Mouse (Mus musculus): ENCODE measurements at regions not wholly inside any gene's neighbourhood (a gene's known extent, or its start where the extent isn't known, plus 50 kb on each side); places are given as distances from the start of the nearest gene placed in this dataset.

DNA sequence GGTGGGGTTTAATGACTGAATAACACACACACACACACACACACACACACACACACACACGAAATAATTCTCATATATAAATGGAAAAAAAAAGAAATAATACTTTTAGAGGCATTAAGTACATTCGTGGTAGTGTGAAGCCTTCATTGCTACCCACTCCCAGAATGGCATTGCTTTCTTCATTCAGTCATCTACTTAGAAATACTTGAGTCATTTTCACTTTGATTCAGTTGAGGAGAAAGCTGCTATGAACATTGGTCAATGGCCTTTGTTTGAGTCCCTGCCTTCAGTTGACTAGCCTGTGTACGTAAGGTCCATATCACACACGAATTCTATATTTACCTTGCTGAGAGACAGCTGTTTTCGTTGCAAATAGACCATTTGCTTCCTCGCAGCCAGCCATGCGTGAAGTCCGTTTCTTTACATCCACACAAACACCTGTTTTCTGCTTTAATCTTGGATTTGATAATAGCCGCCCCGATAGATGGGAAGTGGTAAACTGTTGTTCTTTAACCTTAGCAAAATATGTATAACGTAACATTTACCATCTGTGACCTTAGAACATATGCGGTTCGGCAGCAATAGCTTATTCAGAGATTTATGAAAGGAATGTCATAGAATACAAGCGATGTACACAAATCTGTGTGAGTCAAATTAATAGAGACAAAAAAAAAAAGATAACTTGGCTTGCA, 72.3 kb upstream of the Cpm start:
- Histone ChIP-seq H3K27ac (ENCODE audit: low read depth, low read length) (no peak overlapping the region), H3K36me3 (ENCODE audit: control insufficient read depth, insufficient read depth, low read length) (no peaks in the 10 kb centered on the region), H3K27me3 (ENCODE audit: control insufficient read depth, insufficient read depth, low read length) (no peaks in the 10 kb centered on the region), H3K4me1 (ENCODE audit: control insufficient read depth, insufficient read depth, low read length) (no peaks in the 10 kb centered on the region), H3K9ac (replicated peaks; ENCODE audit: low read depth, low read length) (no peak overlapping the region), H3K9me3 (ENCODE audit: control insufficient read depth, low read length) (no peaks in the 10 kb centered on the region), H3K4me3 (ENCODE audit: low read depth, low read length) (no peak overlapping the region), H3K4me2 (ENCODE audit: low read depth, low read length) (no peak overlapping the region)
- 85% methylated on average over 14 of the region's 14 CpGs for WGBS
- ATAC-seq (ENCODE audit: low read depth): no peak

DNA sequence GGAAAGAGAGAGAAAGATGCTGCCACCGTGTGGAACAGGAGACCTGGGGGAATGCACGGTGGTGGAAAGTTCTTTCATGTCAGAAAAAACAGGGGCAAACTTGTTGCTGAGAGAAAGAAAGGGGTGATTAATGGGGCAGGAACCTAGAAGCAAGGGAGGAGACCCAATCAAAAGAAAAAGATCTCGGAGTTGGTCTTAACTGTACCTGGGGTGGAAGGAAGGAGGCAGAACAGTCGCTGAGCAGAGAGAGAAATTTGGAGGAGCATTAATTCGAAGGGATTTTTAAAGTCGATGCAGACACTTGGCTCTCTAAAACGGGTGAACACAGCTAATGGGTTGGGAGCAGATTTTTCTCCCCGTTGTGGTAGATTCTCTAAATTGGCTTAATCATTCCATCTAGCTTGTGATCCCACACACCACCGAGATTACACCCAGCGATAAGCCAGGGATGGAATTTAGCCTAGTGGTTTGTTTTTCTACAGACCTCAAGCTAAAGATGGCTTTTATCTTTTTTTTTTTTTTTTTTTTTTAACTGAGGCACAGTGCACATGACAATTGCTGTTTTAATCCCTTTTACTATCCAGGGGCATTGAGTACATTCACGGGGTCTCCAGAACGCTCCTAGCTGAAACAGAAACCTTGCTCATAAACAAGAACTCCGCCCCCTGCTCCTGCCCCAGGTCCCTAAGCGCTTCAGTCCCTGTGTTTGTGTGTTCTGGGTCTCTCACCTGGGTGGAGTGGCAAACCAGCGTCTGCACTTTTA, 73.1 kb upstream of the Cpm start:
- ATAC-seq (ENCODE audit: low read depth): no peak
- Histone ChIP-seq H3K27me3 (ENCODE audit: control insufficient read depth, insufficient read depth, low read length) (no peaks in the 10 kb centered on the region), H3K4me2 (ENCODE audit: low read depth, low read length) (no peak overlapping the region), H3K9ac (replicated peaks; ENCODE audit: low read depth, low read length) (no peak overlapping the region), H3K4me1 (ENCODE audit: control insufficient read depth, insufficient read depth, low read length) (no peaks in the 10 kb centered on the region), H3K9me3 (ENCODE audit: control insufficient read depth, low read length) (no peaks in the 10 kb centered on the region), H3K36me3 (ENCODE audit: control insufficient read depth, insufficient read depth, low read length) (no peaks in the 10 kb centered on the region), H3K4me3 (ENCODE audit: low read depth, low read length) (no peak overlapping the region), H3K27ac (ENCODE audit: low read depth, low read length) (no peak overlapping the region)
- 52% methylated on average over 15 of the region's 15 CpGs for WGBS

DNA sequence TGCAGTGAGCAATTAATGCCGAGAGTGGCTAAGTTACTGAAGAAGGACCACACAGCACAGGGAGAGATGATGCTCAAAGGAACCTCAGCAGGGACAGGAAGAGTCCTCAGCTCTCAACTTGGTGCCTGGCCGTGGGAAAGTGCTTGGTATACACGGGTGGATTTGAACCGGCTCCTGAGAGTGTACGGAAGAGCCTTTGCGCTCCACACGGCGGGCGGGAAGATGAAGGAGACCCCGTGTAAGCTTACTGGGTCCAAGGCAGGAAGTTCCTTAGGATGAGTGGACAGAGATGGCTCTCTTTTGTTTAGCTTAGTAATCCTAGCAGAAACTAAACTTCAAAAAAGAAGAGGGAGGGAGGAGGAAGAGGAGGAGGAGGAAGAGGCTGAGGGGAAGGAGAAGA, 73.8 kb upstream of the Cpm start:
- no peak overlapping the region for H3K4me3 ChIP-seq (ENCODE audit: low read depth, low read length)
- H3K4me2 ChIP-seq (ENCODE audit: low read depth, low read length): no peak overlapping the region
- no peaks in the 10 kb centered on the region for H3K4me1 ChIP-seq (ENCODE audit: control insufficient read depth, insufficient read depth, low read length)
- no peaks in the 10 kb centered on the region for H3K36me3 ChIP-seq (ENCODE audit: control insufficient read depth, insufficient read depth, low read length)
- 83% methylated on average over 10 of the region's 10 CpGs for WGBS
- H3K27me3 ChIP-seq (ENCODE audit: control insufficient read depth, insufficient read depth, low read length): no peaks in the 10 kb centered on the region
- H3K9ac ChIP-seq (replicated peaks; ENCODE audit: low read depth, low read length): no peak overlapping the region
- ATAC-seq (ENCODE audit: low read depth): no peak
- no peak overlapping the region for H3K27ac ChIP-seq (ENCODE audit: low read depth, low read length)
- no peaks in the 10 kb centered on the region for H3K9me3 ChIP-seq (ENCODE audit: control insufficient read depth, low read length)

DNA sequence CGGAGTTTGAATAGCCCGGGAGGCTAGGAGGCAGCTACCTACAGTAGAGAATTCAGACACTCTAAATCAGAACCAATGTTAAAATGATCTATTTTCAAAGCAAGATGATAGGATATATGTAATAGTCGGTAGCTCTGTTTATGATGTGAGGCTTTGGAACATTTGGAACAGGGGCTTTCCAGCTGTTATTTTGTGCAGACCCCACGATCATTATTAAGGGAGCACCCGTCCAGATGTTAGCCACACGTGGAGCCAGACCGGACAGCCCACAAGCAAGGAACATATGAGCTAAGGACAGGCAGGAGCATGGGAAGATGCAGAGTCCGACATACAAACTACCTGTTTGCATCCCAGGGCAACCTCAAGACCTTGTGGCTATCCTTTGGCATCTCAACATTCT, 74.3 kb upstream of the Cpm start:
- Histone ChIP-seq H3K4me3 (ENCODE audit: low read depth, low read length) (no peak overlapping the region), H3K27ac (ENCODE audit: low read depth, low read length) (no peak overlapping the region), H3K4me1 (ENCODE audit: control insufficient read depth, insufficient read depth, low read length) (no peaks in the 10 kb centered on the region), H3K9ac (replicated peaks; ENCODE audit: low read depth, low read length) (no peak overlapping the region), H3K27me3 (ENCODE audit: control insufficient read depth, insufficient read depth, low read length) (no peaks in the 10 kb centered on the region), H3K36me3 (ENCODE audit: control insufficient read depth, insufficient read depth, low read length) (no peaks in the 10 kb centered on the region), H3K9me3 (ENCODE audit: control insufficient read depth, low read length) (no peaks in the 10 kb centered on the region), H3K4me2 (ENCODE audit: low read depth, low read length) (no peak overlapping the region)
- WGBS: 86% methylated on average over 8 of the region's 8 CpGs
- ATAC-seq (ENCODE audit: low read depth): no peak

DNA sequence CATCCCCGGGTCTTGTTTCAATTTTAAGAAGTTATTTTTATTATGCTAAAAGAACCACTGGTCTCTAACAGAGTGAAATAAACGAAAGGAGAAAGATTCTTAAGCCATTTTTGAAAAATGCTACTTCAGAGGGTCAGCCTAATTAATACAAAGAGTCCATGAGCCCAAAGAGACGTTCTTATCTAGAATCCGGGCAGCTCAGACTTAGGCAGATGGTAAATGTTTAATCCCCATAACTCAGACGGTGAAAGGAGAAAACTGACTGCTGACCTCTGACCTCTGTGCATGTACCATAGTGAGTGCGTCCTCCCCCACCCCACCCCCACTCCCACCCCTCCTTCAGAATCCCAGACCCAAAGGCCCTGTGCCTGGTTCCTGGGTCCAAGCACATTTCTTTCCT, 74.8 kb upstream of the Cpm start:
- no peaks in the 10 kb centered on the region for H3K27me3 ChIP-seq (ENCODE audit: control insufficient read depth, insufficient read depth, low read length)
- H3K36me3 ChIP-seq (ENCODE audit: control insufficient read depth, insufficient read depth, low read length): no peaks in the 10 kb centered on the region
- H3K4me2 ChIP-seq (ENCODE audit: low read depth, low read length): no peak overlapping the region
- no peak for ATAC-seq (ENCODE audit: low read depth)
- WGBS: 61% methylated on average over 6 of the region's 6 CpGs
- H3K27ac ChIP-seq (ENCODE audit: low read depth, low read length): no peak overlapping the region
- no peak overlapping the region for H3K4me3 ChIP-seq (ENCODE audit: low read depth, low read length)
- no peak overlapping the region for H3K9ac ChIP-seq (replicated peaks; ENCODE audit: low read depth, low read length)
- H3K4me1 ChIP-seq (ENCODE audit: control insufficient read depth, insufficient read depth, low read length): no peaks in the 10 kb centered on the region
- H3K9me3 ChIP-seq (ENCODE audit: control insufficient read depth, low read length): no peaks in the 10 kb centered on the region

DNA sequence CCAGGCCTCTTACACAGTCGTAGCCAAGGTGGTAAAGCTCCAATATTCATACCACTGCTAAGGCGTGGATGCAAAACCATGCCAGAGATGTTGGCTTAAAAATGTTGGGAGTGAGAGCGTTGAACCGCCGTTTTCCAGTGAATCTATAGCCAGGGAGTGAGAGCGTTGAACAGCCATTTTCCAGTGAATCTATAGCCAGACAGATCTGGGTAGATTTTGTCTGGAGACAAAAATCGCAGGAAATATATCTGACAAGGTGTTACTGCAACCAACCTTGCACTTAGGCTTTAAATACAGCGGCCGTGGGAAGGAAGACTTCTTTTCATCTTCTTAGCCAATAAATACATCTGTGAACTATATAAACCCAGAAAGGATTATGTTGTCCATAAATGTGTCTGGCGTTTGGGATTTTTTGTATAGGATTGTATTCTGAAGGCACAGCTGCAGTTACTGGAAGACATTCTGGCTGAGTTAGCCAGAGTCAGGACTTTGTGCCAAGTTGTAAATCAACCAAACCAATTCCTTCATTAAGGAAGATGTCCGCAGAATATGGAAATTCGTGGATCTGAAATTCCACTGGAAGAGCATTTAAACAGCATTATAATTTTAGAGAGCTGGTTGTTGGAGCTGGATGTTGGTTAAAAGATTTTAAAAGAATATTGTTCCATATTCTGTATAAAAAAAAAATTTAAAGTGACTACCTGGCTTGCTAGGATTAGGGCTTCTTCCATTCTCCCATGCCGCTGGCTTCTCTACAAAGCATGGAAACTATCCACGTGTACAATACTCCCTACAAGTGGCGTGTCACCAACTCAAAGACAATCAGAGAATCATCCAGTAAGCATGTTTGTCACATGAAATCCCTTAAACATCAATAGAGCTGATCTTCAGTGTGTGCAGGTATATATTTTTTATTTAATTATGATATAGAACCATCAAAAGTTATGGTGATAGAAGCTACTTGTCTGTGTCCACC, 75.8 kb upstream of the Cpm start:
- no peak overlapping the region for H3K4me3 ChIP-seq (ENCODE audit: low read depth, low read length)
- H3K4me2 ChIP-seq (ENCODE audit: low read depth, low read length): no peak overlapping the region
- no peaks in the 10 kb centered on the region for H3K9me3 ChIP-seq (ENCODE audit: control insufficient read depth, low read length)
- no peak for ATAC-seq (ENCODE audit: low read depth)
- no peaks in the 10 kb centered on the region for H3K4me1 ChIP-seq (ENCODE audit: control insufficient read depth, insufficient read depth, low read length)
- H3K9ac ChIP-seq (replicated peaks; ENCODE audit: low read depth, low read length): no peak overlapping the region
- H3K36me3 ChIP-seq (ENCODE audit: control insufficient read depth, insufficient read depth, low read length): no peaks in the 10 kb centered on the region
- no peaks in the 10 kb centered on the region for H3K27me3 ChIP-seq (ENCODE audit: control insufficient read depth, insufficient read depth, low read length)
- WGBS: 86% methylated on average over 15 of the region's 15 CpGs
- H3K27ac ChIP-seq (ENCODE audit: low read depth, low read length): no peak overlapping the region

DNA sequence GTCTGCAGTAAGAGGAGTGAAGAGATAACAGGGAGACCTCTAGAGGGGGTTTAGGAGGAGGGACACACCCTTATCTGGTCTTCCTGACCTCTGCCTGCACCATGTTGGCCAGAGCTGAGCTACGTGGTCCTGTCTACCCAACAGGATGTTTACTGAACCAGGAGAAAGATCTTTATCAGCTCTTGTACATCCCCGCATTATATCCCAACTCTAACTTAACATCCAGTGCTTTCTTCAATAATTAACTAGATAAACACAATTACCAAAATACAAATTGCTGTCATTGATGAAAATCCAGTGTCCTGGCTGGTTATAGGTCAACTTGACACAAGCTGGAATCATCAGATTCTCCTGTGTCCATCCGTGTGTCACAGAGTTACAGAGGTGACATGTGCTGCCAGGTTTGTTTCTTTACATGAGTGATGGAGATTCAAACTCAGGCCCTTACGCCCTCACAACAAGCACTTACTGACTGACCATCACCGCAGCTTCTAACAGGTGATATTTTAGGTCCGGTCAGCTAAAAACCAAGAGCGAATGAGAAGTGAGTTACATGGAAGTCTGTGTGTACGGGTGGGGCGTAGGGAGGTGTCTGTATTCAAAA, 77.1 kb upstream of the Cpm start:
- H3K27ac ChIP-seq (ENCODE audit: low read depth, low read length): no peak overlapping the region
- WGBS: 94% methylated on average over 9 of the region's 9 CpGs
- no peak overlapping the region for H3K4me2 ChIP-seq (ENCODE audit: low read depth, low read length)

DNA sequence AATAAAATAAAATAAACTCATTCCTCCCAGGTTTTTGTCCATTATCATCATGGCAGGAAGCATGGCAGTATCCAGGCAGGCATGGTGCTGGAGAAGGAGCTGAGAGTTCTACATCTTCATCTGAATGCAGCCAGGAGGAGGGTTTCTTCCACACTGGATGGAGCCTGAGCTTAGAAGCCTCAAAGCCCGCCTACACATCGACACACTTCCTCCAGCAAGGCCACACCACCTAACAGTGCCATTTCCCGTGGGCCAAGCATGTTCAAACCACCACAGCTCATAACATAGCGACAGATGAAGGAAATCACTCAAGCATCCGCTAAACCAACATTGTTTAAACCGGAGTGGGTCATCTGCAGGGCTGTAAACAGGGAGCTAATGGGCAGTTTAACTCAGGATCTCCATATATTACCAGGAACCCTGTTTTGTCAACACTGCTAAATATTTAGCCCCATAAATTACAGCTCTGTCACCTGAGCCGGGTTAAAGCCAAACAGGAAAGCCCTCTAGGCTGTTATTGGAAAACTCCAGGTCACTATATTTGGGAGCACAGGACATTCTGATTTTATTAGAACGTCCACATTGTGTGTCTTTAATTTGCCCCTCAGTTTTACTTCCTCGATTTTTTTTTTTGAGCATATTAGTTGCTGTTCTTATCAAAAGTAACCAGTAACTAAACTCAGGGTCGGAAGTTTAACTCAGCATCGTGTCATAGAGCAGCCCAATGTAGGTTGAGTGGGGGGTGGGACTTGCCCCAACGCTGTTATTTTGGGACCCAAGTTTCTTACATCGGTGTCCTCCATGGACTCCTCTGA, 77.9 kb upstream of the Cpm start:
- WGBS: 86% methylated on average over 13 of the region's 13 CpGs

More for the DNA sequence above, 77.1 kb upstream of the Cpm start:
- no peaks in the 10 kb centered on the region for H3K9me3 ChIP-seq (ENCODE audit: control insufficient read depth, low read length)
- no peak for ATAC-seq (ENCODE audit: low read depth)
- no peak overlapping the region for H3K9ac ChIP-seq (replicated peaks; ENCODE audit: low read depth, low read length)
- no peaks in the 10 kb centered on the region for H3K27me3 ChIP-seq (ENCODE audit: control insufficient read depth, insufficient read depth, low read length)
- H3K4me3 ChIP-seq (ENCODE audit: low read depth, low read length): no peak overlapping the region
- no peaks in the 10 kb centered on the region for H3K4me1 ChIP-seq (ENCODE audit: control insufficient read depth, insufficient read depth, low read length)
- no peaks in the 10 kb centered on the region for H3K36me3 ChIP-seq (ENCODE audit: control insufficient read depth, insufficient read depth, low read length)

More for the DNA sequence above, 77.9 kb upstream of the Cpm start:
- no peak overlapping the region for H3K9ac ChIP-seq (replicated peaks; ENCODE audit: low read depth, low read length)
- H3K27ac ChIP-seq (ENCODE audit: low read depth, low read length): no peak overlapping the region
- no peak overlapping the region for H3K4me3 ChIP-seq (ENCODE audit: low read depth, low read length)
- H3K4me1 ChIP-seq (ENCODE audit: control insufficient read depth, insufficient read depth, low read length): no peaks in the 10 kb centered on the region
- H3K36me3 ChIP-seq (ENCODE audit: control insufficient read depth, insufficient read depth, low read length): no peaks in the 10 kb centered on the region
- no peak for ATAC-seq (ENCODE audit: low read depth)
- H3K27me3 ChIP-seq (ENCODE audit: control insufficient read depth, insufficient read depth, low read length): no peaks in the 10 kb centered on the region
- no peaks in the 10 kb centered on the region for H3K9me3 ChIP-seq (ENCODE audit: control insufficient read depth, low read length)
- no peak overlapping the region for H3K4me2 ChIP-seq (ENCODE audit: low read depth, low read length)

All from neural tube, embryonic 14.5 days (tissue).